10 mouse cellular contexts compared by ENCODE assay signal in genomic region chr7:98851220-98851619, GRCm38 (mm10). TPM values are rescaled to one million over a fixed set of nuclear protein-coding genes. Genes with fewer than 3 reads are reported as not detected.
DNase-seq lines count a peak whose midpoint lies in the region; ATAC-seq and TF ChIP-seq lines count a peak whose summit lies in the region.
"Had no signal": no experiment of that assay in that cellular context is flagged by ENCODE, and none has a peak within 500 bp of the region (broad histone marks: within the 10 kb centered on the region; RNA-seq: fewer than 3 reads in every experiment).

No protein-coding gene starts in this region.

- no peaks in the 10 kb centered on the region for H3K36me3 ChIP-seq in liver, postnatal 0 days (replicated peaks; ENCODE audit: insufficient read depth, low read length)
- no peaks in the 10 kb centered on the region for H3K36me3 ChIP-seq in intestine, embryonic 16.5 days (ENCODE audit: control insufficient read depth, insufficient read depth, low read length)
- H3K36me3 ChIP-seq in midbrain, embryonic 11.5 days (ENCODE audit: control insufficient read depth, insufficient read depth, low read length) = no peaks in the 10 kb centered on the region
- H3K36me3 ChIP-seq: midbrain, embryonic 12.5 days had no signal

- no peak overlapping the region for H3K9ac ChIP-seq in liver, postnatal 0 days (replicated peaks)
- no peak overlapping the region for H3K9ac ChIP-seq in intestine, embryonic 16.5 days (ENCODE audit: low read depth, low read length)
- no peak overlapping the region for H3K9ac ChIP-seq in midbrain, embryonic 11.5 days (ENCODE audit: low read length)
- H3K9ac ChIP-seq: midbrain, embryonic 12.5 days had no signal

- H3K4me2 ChIP-seq in liver, postnatal 0 days (ENCODE audit: low read depth, low read length) = no peak overlapping the region
- no peak overlapping the region for H3K4me2 ChIP-seq in intestine, embryonic 16.5 days (ENCODE audit: low read depth, low read length)
- no peak overlapping the region for H3K4me2 ChIP-seq in midbrain, embryonic 11.5 days
- H3K4me2 ChIP-seq: midbrain, embryonic 12.5 days had no signal

- no peaks in the 10 kb centered on the region for H3K27me3 ChIP-seq in liver, postnatal 0 days (ENCODE audit: insufficient read depth, low read length)
- no peaks in the 10 kb centered on the region for H3K27me3 ChIP-seq in intestine, embryonic 16.5 days (replicated peaks; ENCODE audit: control insufficient read depth, insufficient read depth, low read length)
- H3K27me3 ChIP-seq in midbrain, embryonic 11.5 days (ENCODE audit: control insufficient read depth, insufficient read depth, low read length) = no peaks in the 10 kb centered on the region

- TF ChIP-seq CTCF in liver, postnatal 0 days (IDR thresholded peaks at IDR 0.05; ENCODE audit: low read depth) = no peak

- DNase-seq in embryo, embryonic 10 days (ENCODE audit: low spot score) = peak; percentile 46
- DNase-seq in embryo, embryonic 9.5 days (ENCODE audit: extremely low spot score) = no peak
- peak; percentile 52 for DNase-seq in liver
- DNase-seq in liver, postnatal 0 days = no peak
- peak; percentile 71 for DNase-seq in mesoderm, embryonic 11.5 days (ENCODE audit: low read depth, low spot score)
- no peak for DNase-seq in midbrain, embryonic 11.5 days (ENCODE audit: low spot score, missing footprints)
- DNase-seq in yolk sac, embryonic 10.5 days (ENCODE audit: low spot score) = no peak

- no peaks in the 10 kb centered on the region for H3K9me3 ChIP-seq in liver, postnatal 0 days (ENCODE audit: low read length)
- no peaks in the 10 kb centered on the region for H3K9me3 ChIP-seq in intestine, embryonic 16.5 days (ENCODE audit: control insufficient read depth, low read length)
- H3K9me3 ChIP-seq in midbrain, embryonic 11.5 days (ENCODE audit: control insufficient read depth, low read length) = no peaks in the 10 kb centered on the region
- H3K9me3 ChIP-seq: midbrain, embryonic 12.5 days had no signal

- peaks cover 4% of the 10 kb centered on the region for H3K4me1 ChIP-seq in liver, postnatal 0 days (ENCODE audit: insufficient read depth)
- peaks cover 24% of the 10 kb centered on the region for H3K4me1 ChIP-seq in intestine, embryonic 16.5 days (ENCODE audit: control insufficient read depth, insufficient read depth, low read length)
- H3K4me1 ChIP-seq in midbrain, embryonic 11.5 days (ENCODE audit: control insufficient read depth, insufficient read depth, low read length) = 0 out of 2 replicates have a peak, but pooled peaks cover 3% of the 10 kb centered on the region

- no peak for TF ChIP-seq EP300 in liver, postnatal 0 days (IDR thresholded peaks at IDR 0.05; ENCODE audit: low read depth)

- 57% methylated on average over 9 of the region's 9 CpGs for WGBS in liver, postnatal 0 days (ENCODE audit: insufficient replicate concordance)
- WGBS in intestine, embryonic 16.5 days = 34% methylated on average over 9 of the region's 9 CpGs
- WGBS in midbrain, embryonic 11.5 days = 74% methylated on average over 9 of the region's 9 CpGs

- ATAC-seq in liver, postnatal 0 days = no peak
- peak; percentile 27; the same call in 1 of the 2 replicates for ATAC-seq in intestine, embryonic 16.5 days
- ATAC-seq in midbrain, embryonic 11.5 days (ENCODE audit: low FRiP score) = no peak
- ATAC-seq: Patski had no signal

- no peak overlapping the region for H3K27ac ChIP-seq in liver, postnatal 0 days (ENCODE audit: low read depth)
- H3K27ac ChIP-seq in intestine, embryonic 16.5 days (ENCODE audit: low read length) = 0 out of 2 replicates have a peak overlapping the region, but pooled peaks have one; percentile 34
- no peak overlapping the region for H3K27ac ChIP-seq in midbrain, embryonic 11.5 days (ENCODE audit: low read depth, low read length)
- H3K27ac ChIP-seq: midbrain, embryonic 12.5 days had no signal

- H3K4me3 ChIP-seq in liver, postnatal 0 days (ENCODE audit: low read depth, low read length) = no peak overlapping the region
- no peak overlapping the region for H3K4me3 ChIP-seq in intestine, embryonic 16.5 days (ENCODE audit: low read length)
- H3K4me3 ChIP-seq in midbrain, embryonic 11.5 days (ENCODE audit: low read depth, low read length) = no peak overlapping the region
- H3K4me3 ChIP-seq: midbrain, embryonic 12.5 days had no signal

RNA-seq across cellular contexts. Expression of gene Wnt11, which starts 16.3 kb away (rescaled TPM):
- 0.12 and 0.40 TPM in 2 replicates for polyA plus RNA-seq in liver, postnatal 0 days (2015; fragmentation: Nextera tagmentation; extraction: Ambion mirVana)
- 1.8 and 2.0 TPM in 2 replicates for polyA plus RNA-seq in intestine, embryonic 16.5 days (2015; fragmentation: Nextera tagmentation; extraction: Ambion mirVana)
- polyA plus RNA-seq in midbrain, embryonic 11.5 days (2014; fragmentation: Nextera tagmentation; extraction: Ambion mirVana) = 0.61 and 0.71 TPM in 2 replicates

Comparison
In these comparisons a context has a peak if more than half of its experiments do, and no peak if none do; other contexts are left out.
1. DNase-seq: peak in embryo, embryonic 10 days (single experiment), liver (single experiment) and mesoderm, embryonic 11.5 days (single experiment); none in embryo, embryonic 9.5 days (single experiment), liver, postnatal 0 days (single experiment), midbrain, embryonic 11.5 days (single experiment) and yolk sac, embryonic 10.5 days (single experiment).